Mouse (Mus musculus): Measurements from ENCODE around the gene Ttc30a1.
A peak's percentile ranks its signal among the peaks of the same experiment; 100 is the strongest.
"Not testable (repeated sequence)": the region's sequence is repeated elsewhere in the genome, so short reads cannot be mapped to it uniquely, and the experiment has no call there.

Gene Ttc30a1

DNA sequence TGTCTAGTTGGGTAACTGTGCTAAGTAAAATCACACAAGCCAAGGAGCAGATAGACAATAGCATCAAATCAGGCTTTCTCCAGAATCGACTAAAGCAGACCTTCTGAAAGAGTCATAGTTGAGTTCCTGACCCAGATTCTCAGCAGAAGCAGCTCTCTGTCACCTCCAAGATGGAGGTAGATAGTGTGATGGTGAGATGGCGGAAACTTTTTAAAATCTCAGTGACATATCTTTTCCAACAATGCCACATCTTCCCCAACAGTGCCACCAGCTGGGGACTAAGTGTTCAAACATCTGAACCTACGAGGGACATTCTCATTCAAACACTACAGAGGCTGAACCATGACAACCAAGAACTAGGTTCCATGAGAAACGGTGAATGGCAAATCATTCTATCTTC, 859 bp upstream of the Ttc30a1 start:
- no peak for DNase-seq

DNA sequence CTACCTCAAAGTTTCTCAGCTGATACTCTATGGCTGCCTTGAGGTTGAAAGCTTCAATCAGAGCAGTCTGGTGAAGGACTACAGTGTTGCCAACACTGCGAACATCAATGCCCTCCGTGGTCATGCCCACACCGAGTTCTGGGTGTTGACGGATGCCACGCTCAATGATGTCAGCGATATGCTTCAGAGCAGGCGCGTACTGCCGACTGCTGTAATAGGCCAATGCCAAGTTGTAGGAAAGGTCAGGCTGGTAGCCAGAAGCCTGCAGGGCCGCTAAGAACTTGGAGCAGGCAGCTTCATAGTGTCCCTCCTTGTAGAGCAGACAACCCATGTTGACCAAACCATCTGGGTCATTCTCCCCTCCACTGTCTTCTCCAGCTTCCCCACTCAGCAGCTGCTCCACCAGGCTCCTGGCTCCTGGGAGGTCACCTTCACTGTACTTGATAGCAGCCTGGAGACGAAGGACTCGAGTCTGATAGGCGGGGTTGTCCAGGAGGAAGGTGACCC, 781 bp downstream of the Ttc30a1 start:
- DNase-seq, result not testable (repeated sequence)

DNA sequence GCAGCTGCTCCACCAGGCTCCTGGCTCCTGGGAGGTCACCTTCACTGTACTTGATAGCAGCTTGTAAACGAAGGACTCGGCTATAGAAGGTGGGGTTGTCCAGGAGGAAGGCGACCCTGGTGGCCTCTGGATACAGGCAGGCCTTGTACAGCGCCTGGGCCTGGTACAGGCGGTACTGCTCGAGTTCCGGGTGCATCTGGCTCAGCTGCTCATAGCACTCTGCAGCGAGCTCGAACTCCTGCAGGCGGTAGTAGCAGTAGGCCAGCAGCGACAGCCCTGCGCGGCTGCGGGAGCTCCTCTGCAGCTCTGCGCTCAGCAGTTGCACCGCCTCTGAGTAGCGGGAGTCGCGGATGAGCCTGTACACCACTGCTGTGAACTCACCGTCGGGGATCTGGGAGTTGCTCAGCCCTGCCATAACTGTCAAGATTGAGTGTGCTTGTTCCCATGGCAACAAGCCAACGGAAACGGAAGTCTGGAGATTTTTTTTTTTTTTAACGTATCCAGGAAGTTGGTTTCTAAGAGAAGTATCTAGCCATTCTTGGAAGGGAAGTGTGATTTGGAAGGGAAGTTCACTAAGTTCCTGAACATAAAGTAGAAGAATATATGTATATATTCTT, 3.9 kb downstream of the Ttc30a1 start, which contains the start of gene Ttc30a2:
Gene Ttc30a2, minus strand, starts transcription at position 419 of the 617 bp plus-strand sequence.
- peak; percentile 54 to 68 for DNase-seq

DNA sequence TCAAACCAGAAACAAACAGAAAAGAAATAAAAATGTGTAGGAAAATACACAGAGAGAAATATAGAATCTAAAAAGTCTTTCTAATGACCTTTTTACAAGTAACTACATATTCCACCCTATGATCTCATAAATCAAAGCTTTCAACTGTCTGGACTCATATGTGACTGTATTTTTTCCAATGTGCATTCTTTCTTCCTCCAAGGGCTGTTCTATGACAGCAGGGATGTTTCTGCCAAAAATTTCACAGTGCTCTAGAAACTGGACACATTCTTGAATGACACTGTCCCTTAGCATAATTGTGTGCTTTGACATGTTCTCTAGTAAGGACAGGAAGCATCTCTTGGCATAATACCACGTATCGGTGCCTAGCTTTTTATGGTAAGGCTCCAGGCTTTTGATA, 5.7 kb downstream of the Ttc30a1 start:
- not testable (repeated sequence) for DNase-seq

DNA sequence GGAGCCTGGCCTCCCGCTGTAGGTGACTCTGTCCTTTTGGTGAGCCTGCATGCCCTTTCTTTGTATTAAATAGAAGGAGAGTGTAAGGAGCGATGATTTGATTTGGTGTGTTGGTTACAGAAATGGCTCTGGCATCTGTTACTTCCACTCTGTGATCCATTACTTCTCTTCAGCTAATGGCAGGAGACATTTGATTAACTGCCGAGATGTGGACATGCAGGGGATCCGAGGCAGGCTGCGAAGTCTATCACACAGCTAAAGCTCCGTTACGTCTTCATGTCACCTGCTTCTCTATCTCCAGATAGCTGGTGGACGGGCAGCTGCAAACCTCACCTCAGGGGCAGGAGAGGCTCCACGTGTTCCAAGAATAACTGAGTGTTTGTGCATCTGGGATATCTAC, 7.6 kb downstream of the Ttc30a1 start:
- DNase-seq, result no peak

DNA sequence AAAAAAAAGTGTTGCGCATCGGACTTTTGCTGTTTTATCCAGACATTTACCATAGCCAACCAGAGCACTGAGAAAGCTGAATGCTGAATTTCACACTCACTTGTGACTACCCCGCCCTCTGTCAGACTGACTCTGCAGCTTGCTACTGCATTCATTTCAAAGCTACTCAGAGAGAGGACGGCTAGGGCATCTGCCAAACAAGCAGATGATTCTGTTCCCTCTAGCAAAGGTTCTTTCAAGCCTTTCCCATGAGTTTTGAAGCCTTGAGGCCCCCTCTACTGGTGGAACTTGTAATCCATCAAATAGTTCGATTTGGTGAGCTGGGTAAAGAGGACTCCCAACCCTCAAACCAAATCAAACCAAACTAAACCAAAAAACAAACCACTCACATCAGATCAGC, 16.8 kb downstream of the Ttc30a1 start:
- peak; percentile 54 to 77 for DNase-seq

DNA sequence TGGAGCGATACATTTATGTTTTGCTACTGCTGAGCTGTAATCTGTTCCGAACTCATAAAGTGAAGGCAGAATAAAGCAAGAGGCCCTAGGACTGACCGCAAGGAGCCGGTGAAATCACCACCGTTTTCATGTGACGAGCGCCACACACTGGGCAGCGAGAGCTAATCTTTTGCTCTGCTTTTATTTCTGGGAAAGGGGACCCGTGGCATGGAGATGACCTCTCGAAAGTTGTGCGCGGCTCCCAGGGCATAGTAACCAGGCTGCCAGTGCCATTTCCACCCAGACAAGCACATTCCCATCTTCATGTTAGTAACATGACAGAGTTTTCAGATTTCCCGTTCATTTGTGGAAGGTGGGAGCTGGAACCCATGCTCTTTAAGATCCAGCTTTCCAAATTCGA, 17.3 kb downstream of the Ttc30a1 start:
- DNase-seq, result peak; percentile 79 to 84

DNA sequence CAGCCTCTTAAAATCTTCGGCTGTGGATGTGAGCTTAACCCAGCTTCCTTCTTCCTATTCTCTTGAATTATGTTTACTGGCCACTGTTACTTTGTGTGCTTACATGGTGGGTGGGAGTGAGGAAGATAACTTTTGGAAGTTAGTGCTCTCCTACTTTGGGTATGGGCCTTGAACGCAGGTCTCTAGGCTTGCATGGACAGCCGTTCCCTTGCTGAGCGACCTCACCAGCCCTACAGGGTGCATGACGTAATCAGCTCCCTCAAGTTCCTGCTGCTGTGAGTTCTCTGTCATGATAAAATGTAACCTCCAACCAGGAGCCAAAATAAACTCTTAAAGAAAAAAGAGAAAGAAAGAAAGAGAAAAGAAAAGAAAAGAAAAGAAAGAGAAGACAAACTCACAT, 17.7 kb downstream of the Ttc30a1 start:
- DNase-seq, result no peak

DNA sequence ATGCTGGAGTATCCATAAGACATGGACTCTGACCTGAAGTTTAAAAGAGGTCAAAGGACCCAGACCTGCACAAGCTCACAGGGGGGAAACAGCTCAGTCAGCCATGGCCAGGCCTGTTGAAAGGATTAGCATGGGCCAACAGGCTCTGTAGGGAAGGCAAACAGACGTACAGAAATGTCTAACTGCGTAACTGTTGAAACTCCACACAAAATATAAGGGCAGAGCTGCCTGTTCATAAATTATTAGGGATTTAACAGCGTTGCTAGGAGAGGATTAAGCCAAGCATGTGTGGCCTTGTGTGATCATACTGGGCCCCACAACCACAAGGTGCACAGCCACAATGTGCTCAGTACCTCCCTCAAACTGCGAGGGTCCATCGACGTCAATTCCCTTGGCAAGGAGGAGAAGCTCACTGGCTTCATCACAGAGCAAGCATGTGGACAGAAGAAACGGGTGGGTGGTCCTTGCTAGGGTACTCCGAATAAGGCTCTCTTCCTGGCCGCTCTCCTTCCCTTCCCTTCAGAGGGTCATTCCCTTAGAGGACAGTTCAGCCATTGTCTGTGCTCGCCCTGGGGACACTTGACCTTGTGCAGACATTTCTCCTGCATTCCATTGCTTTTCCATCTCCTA, 18.4 kb downstream of the Ttc30a1 start:
- DNase-seq, result no peak

DNA sequence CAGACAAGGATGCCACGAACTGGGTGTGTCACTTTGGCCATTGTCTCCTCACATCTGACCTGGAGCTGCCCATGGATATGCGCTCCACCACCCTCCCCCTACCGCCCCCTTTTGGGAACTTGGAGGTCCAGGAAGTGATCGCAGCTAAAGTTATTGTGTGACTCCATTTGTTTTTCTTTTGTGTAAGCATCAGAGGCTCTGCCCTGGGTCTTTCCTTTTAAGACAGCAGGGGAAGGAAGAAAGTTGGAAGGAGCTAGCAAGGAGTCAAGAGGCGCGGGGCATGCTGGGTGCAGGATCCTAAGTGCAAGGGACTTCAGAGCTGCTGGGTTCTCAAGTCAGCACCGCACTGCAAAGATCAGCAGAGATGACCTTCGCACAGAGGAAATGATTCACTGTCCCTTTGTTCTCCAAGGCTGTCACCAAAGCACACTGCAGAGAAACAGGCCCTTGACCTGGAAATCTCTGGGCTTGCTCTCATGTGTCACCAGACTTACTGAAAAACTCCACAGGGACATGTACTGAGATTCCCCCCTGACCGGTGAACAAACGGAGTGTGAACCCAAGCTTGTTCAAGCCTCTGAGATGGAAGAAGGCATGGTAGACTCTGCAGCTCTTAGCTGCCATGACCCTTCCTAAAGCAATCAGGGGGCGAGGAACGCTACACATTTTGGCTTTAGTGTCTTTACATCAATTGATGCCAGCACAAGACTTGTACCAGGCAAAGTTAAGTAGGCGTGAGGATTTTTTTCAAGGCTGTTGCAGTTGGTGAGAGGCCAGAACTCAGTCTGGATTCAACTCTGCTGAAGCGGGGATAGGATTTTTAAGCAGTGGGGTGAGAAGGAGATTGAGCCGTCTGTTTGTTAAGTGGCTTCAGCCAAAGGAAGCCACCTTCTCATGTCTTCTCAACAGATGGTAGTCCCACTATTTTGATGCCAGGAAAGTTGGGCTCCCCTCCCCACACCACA, 21.1 kb downstream of the Ttc30a1 start:
- DNase-seq, result peak; percentile 64 to 82

DNA sequence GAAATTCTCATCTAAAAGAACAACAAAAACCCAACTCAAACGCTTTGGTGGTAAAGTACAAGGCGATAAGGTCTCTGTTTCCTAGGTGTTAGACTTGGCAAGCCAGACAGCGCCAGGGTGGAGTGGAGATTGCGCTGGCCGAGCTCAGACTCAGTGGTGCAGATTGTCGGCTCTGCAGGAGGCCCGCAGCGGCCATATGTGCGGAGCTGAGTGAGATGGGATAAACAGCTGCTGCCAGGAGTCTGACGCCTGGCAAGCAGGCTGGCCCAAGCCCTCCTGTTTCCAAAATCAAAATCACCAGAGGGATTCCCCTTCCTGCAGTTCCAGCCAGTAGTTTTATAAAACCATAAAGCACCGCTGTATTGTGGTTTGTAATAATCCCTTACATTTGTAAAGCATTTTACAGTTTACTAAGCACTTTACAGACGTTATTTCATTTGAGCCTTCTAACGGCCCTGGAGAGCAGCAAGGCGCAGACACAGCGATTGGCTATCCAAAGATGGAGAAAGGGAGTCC, 21.9 kb downstream of the Ttc30a1 start:
- DNase-seq, result peak; percentile 45 to 72

DNA sequence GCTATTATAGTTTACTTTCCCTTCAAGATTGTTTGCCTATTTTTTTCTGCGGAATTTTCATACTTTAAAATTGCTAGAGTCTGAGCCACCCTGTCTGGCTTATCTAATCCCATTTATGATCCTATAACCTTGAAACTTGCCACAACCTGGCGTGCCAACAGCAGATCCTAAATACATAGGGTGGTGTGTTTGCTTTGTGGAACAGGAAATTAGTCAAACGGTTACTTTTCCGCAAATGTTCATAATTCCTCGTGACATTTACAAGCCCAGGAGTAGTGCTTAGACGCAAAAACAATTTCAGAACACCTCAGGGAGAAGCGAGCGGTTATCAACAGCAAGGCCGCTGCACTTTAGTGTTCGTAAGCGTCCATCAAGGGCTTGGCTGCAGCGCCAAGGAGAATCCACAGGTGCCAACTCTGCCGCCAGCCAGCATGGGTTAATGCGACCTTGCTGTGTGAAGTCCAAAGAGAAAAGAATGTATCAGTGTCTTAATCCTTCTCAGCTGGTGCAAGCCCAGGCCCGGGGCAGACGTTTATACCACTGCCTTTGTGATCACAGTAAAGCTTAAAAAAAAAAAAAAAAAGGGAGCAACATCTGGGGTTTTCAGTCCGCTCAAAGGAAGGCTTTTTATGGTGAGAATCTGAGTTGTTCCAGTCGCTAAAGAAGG, 22.5 kb downstream of the Ttc30a1 start:
- peak in 1 of 2 experiments; percentile 13 for DNase-seq

DNA sequence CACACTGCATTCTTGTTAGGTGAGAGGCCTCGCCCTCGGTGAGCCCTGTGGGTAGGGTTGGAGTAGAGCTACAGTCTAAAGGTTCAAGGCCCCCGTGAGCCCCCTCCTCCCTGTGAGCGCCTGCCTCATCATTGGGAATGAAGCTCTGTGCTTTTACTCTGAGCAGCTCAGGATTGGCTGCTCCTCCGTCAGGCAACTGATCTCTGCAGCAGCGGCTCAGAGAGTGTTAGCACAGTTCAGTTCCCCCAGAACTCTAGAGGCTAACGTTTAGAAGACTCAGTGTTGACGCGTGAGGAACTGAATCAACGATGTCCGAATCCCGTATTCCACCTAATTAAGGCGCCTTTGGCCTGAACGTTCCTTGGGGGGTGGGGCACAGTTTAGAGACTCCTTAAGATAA, 26.1 kb downstream of the Ttc30a1 start:
- no peak for DNase-seq

DNA sequence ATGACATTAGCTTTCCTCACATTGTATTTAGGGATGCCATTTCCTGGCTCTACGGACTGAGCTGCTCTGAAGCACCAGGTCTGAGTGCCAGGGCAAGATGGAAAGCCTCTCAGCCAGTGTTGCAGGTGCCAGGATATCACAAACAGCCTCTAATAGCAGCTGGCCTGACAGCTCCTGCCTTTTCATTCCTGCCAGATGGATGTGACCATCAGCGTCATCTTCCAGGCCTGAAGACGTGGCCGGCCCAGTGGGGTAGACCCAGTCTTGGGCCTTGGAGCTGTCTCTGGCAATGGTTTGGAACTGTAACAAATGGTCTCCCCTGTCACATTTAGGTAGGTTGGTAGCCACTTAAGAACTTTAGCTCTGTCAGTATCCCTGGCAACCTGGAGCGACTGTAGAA, 28.4 kb downstream of the Ttc30a1 start:
- DNase-seq, result no peak

DNA sequence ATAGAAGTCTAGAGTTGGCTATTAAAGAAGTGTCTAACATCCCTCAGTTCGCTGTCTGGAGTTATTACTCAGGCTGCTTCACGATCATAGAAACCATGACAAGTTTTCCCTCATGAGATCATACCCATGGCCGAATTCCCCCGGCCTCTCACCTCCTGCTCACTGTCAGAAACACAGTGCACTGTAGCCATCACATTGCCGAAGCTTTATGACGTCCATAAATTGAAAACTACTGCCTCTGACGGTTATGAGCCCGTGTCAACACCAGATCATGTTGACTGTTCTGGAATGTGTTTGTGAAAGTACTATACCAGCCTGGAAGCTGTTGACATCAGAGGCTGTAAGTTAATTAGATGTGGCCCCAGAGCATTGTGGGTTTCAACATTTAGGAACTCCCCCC, 31.1 kb downstream of the Ttc30a1 start:
- DNase-seq, result no peak

DNA sequence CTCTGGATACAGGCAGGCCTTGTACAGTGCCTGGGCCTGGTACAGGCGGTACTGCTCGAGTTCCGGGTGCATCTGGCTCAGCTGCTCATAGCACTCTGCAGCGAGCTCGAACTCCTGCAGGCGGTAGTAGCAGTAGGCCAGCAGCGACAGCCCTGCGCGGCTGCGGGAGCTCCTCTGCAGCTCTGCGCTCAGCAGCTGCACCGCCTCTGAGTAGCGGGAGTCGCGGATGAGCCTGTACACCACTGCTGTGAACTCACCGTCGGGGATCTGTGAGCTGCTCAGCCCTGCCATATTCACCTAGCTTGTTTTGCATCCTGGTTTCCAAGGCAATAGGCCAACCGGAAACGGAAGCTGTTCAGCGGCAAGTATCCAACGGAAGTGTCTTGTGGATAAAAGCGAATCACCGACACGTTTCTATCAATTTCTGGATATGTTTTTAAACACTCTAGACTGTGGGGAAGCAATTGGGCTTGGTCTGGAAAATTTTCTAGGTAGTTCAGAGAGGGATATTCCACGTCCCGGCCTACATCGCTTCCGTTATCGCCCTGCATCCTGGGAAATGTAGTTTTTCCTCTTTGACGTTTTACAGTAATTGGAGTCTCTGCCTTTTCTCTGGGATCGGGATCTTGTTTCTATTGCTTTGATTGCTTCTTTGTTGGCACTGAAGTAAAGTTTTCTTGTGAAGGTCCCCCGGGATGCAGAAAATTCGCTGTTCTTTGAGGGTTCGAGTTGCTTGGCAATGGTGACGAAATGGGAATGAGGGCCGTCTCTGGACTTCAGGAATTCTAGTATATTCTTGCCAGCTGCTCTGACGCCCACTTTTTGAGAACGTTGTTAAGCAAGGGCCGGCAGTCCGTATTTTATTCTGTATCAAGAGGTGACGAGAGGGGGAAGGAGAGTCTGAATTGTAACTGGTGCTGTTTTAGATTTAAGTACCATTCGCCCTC, 43.4 kb downstream of the Ttc30a1 start, which contains the start of gene Ttc30b:
Gene Ttc30b, minus strand, starts transcription at position 469 of the 947 bp plus-strand sequence.
- peak; percentile 76 to 83 for DNase-seq

DNA sequence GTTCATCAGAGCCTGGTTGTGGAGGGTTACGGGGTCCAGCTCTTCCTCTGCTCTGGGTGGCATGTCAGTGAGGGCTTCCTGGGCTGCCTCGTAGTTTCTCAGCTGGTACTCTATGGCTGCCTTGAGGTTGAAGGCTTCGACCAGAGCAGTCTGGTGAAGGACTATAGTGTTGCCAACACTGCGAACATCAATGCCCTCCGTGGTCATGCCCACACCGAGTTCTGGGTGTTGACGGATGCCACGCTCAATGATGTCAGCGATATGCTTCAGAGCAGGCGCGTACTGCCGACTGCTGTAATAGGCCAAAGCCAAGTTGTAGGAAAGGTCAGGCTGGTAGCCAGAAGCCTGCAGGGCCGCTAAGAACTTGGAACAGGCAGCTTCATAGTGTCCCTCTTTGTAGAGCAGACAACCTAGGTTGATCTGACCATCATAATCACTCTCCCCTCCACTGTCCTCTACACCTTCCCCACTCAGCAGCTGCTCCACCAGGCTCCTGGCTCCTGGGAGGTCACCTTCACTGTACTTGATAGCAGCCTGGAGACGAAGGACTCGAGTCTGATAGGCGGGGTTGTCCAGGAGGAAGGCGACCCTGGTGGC, 44.1 kb downstream of the Ttc30a1 start:
- DNase-seq, result not testable (repeated sequence)

DNA sequence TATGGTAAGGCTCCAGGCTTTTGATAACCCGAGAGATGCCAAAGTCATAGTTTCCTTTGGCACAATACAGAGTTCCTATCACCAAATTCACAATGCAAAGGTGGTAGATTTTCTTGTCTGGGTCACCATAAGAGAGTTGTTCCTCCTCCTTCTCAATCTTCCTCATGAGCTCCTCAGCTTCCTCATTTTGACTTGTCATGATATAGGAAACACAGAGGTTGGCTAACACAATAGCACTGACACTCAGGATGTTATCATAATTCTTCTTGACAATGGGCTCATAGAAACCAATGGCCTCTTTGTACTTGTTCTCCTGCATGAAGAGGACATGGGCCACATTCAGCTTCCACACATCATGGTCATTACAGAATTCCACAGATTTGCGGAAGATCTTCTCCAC, 45.1 kb downstream of the Ttc30a1 start:
- not testable (repeated sequence) for DNase-seq

DNA sequence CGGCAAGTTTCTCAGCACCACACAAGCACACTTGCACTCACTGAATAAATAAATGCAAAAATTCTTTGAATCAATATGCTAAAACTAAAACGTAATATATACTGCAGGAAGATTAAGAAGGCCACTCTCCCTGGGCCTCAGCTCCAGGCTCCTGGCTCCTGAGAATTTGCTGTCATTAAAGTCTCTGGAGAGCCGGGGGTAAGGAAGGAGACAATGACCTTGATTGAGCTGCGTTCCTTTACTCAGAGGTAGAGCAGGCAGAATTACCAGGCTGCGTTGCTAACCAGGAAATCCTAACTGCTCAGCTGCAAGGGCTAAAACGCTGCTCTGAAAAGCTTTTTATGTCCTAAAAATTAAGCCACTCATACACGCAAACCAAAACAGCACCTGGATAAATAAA, 48.2 kb downstream of the Ttc30a1 start:
- DNase-seq, result no peak

DNA sequence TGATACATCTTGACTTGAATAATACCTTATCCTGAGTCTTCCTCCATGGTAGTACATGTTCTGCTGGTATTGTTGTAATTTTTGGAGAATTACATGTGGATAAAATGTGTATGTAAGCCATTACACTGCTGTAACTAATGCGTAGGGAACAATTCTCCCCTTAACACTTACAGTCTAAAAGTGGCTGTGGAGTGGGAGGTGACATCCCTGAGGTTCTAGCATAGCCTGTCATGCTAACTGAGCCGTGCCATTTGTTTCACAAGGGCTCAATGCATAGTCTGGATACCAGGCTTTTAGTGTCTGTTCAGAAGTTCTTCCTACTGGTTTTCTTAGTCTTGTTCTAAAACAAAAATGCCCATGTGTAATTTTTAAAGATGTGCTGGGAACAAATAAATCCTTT, 50.8 kb downstream of the Ttc30a1 start:
- no peak for DNase-seq

All from lung, postnatal 4 days (tissue).